Mouse (Mus musculus): ENCODE results near the gene Esp6. TPM values are rescaled to one million over a fixed set of nuclear protein-coding genes. Genes with fewer than 3 reads are reported as not detected.
"Not testable (repeated sequence)": the region's sequence is repeated elsewhere in the genome, so short reads cannot be mapped to it uniquely, and the experiment has no call there.

Gene Esp6
- total RNA-seq (2022), result not detected

- DNase-seq (ENCODE audit: low spot score in 2 of 2), result no peak
Observed at GRCm38 (mm10) chr17:40561207-40561606, at the start of gene Esp6. Gene Esp6 (plus strand): TSS chr17:40561507.

GRCm38 (mm10) chr17:40519818-40520217, 41.5 kb upstream of the Esp6 start, which contains the start of gene Esp8:
Gene Esp8 (plus strand): TSS chr17:40520022.
- no peak for DNase-seq (ENCODE audit: low spot score in 2 of 2)

GRCm38 (mm10) chr17:40529813-40530212, 31.5 kb upstream of the Esp6 start:
- DNase-seq (ENCODE audit: low spot score in 2 of 2), result no peak

- DNase-seq (ENCODE audit: low spot score in 2 of 2), result no peak
Observed at GRCm38 (mm10) chr17:40531147-40531546, 30.2 kb upstream of the Esp6 start.

GRCm38 (mm10) chr17:40547005-40547404, 14.3 kb upstream of the Esp6 start:
- not testable (repeated sequence) for DNase-seq (ENCODE audit: low spot score in 2 of 2)

GRCm38 (mm10) chr17:40553470-40553869, 7.8 kb upstream of the Esp6 start:
- DNase-seq (ENCODE audit: low spot score in 2 of 2), result no peak

- not testable (repeated sequence) for DNase-seq (ENCODE audit: low spot score in 2 of 2)
Observed at GRCm38 (mm10) chr17:40583906-40584305, 22.6 kb downstream of the Esp6 start.

- no peak for DNase-seq (ENCODE audit: low spot score in 2 of 2)
Observed at GRCm38 (mm10) chr17:40591297-40591696, 30.0 kb downstream of the Esp6 start.

- no peak for DNase-seq (ENCODE audit: low spot score in 2 of 2)
Observed at GRCm38 (mm10) chr17:40598294-40598693, 37.0 kb downstream of the Esp6 start, which contains the start of gene Esp4. Gene Esp4 (plus strand): TSS chr17:40598594.

Other genes starting within 250 kb of the Esp6 start
- gene Crisp1, start 242.3 kb upstream of the Esp6 start, total RNA-seq (2022), result not detected
- gene Esp8, start 41.5 kb upstream of the Esp6 start, total RNA-seq (2022), result not detected
- gene Esp4, start 37.1 kb downstream of the Esp6 start, total RNA-seq (2022), result not detected
- not detected for gene Esp3, start 70.6 kb downstream of the Esp6 start, total RNA-seq (2022)
- gene Esp1, start 165.6 kb downstream of the Esp6 start, total RNA-seq (2022), result not detected
- gene Crisp2, start 245.5 kb downstream of the Esp6 start, total RNA-seq (2022), result not detected
- gene Rhag, start 249.6 kb downstream of the Esp6 start, total RNA-seq (2022), result not detected

All from gastrocnemius, adult 8-10 months (tissue).